Mouse (Mus musculus) midbrain, embryonic 13.5 days (tissue): ENCODE data around the gene Ptafr. TPM values are rescaled to one million over a fixed set of nuclear protein-coding genes. Genes with fewer than 3 reads are reported as not detected.

Source experiments
- ATAC-seq: fragments of 200-750 bp; cut with Nextera tagmentation; 2 replicates; pipeline ENCODE4 v1.8.0; 2017; ENCODE audit warnings: mild to moderate bottlenecking, moderate TSS enrichment, moderate library complexity
- H3K27ac ChIP-seq: fragments of 300-500 bp; sonication (generic); 2 replicates; pipeline ENCODE4 v1.5.1; 2015; ENCODE audit warnings: inconsistent platforms, mild to moderate bottlenecking, moderate library complexity
- H3K27me3 ChIP-seq: fragments of 300-500 bp; sonication (generic); 2 replicates; pipeline ENCODE4 v1.6.1; 2015; ENCODE audit warnings: mild to moderate bottlenecking, inconsistent platforms
- H3K36me3 ChIP-seq: fragments of 300-500 bp; sonication (generic); 2 replicates; pipeline ENCODE4 v1.6.1; 2015; ENCODE audit warnings: mild to moderate bottlenecking, inconsistent platforms
- H3K4me1 ChIP-seq: fragments of 300-500 bp; sonication (generic); replicated peaks from 2 replicates; pipeline ENCODE4 v1.6.1; 2015; ENCODE audit warnings: inconsistent platforms
- H3K4me2 ChIP-seq: fragments of 300-500 bp; sonication (generic); replicated peaks from 2 replicates; pipeline ENCODE4 v1.6.1; 2015; ENCODE audit warnings: moderate library complexity, mild to moderate bottlenecking, inconsistent platforms
- H3K4me3 ChIP-seq: fragments of 300-500 bp; sonication (generic); replicated peaks from 2 replicates; pipeline ENCODE4 v1.5.1; 2015; ENCODE audit warnings: mild to moderate bottlenecking, inconsistent platforms
- H3K9ac ChIP-seq: fragments of 300-500 bp; sonication (generic); replicated peaks from 2 replicates; pipeline ENCODE4 v1.6.1; 2015; ENCODE audit warnings: mild to moderate bottlenecking, inconsistent platforms
- H3K9me3 ChIP-seq: fragments of 300-500 bp; sonication (generic); 2 replicates; pipeline ENCODE4 v1.6.1; 2016; ENCODE audit warnings: mild to moderate bottlenecking, inconsistent platforms
- WGBS: fragments of 180-500 bp; shearing (Covaris S2); methylation state at CpG from one replicate; pipeline ENCODE4 v1.1.7; 2015; 5-methylcytosine and 5-hydroxymethylcytosine counted together
- polyA plus RNA-seq: library from polyadenylated mRNA; unstranded; fragments of >200 nt; fragmentation: Nextera tagmentation; extraction: Ambion mirVana; gene quantifications from 2 replicates; pipeline ENCODE4 v1.2.1, GENCODE M21; 2015

The Ptafr gene
- polyA plus RNA-seq, 1 experiment from 2014 or later: 0.51 TPM

DNA sequence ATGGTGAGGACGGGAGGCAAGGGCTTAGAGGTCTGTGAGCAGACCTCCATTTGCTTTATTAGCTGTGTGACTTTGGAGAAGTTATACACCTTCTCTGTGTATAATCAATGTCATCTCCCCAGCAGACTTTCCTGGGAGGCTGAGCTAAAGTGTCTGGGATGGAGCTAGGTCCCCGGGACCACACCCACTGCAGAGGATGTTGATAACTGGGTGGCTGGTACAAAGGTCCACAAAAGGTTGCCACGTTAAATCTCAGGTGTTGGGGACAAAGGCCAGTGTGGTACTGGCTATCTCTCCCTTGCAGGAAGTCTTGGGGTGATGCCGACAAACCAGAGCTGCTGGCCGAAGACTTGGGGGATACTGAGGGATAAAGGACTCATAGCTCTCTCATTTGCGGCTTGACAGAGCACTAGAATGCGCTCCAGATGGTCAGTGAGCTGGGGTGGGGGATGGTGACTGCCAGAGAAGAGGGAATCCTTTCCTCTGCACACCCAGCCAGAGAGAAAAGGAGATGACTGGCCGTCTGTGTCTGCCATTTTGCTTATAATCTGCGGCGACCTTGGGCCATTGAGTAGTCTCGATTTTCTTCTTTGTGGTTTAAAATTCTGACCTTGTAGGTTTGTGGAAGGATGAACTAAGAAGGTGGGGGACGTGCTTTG, 1.4 kb downstream of the Ptafr start:
- H3K36me3 ChIP-seq: no peaks in the 10 kb centered on the region
- no peaks in the 10 kb centered on the region for H3K27me3 ChIP-seq

DNA sequence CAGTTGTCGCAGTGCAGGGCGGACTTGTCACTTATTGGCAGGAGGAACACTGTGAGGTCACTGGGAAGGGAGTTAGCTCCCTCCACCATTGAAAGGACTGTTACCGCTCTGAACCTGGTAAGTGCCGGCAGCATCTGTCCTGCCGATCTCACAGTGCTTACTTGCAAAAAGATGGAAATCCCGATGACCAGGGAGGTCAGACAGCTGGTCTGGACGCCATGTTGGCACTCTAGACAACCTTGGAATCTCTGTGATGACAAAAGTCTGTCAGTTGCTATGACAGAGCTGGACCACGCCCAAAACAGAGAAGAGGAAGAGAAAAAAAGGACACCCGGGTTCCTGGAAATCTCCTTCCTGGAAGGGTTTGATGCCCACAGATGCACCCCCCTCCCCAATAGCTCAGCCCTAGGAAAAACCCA, 3.5 kb downstream of the Ptafr start:
- Histone ChIP-seq H3K4me1 (no peaks in the 10 kb centered on the region), H3K4me2 (no peak overlapping the region), H3K4me3 (no peak overlapping the region), H3K27me3 (no peaks in the 10 kb centered on the region), H3K9me3 (no peaks in the 10 kb centered on the region), H3K36me3 (no peaks in the 10 kb centered on the region), H3K27ac (no peak overlapping the region), H3K9ac (no peak overlapping the region)
- no peak for ATAC-seq
- 83% methylated on average over 9 of the region's 9 CpGs for WGBS

More for the DNA sequence above, 1.4 kb downstream of the Ptafr start:
- Histone ChIP-seq H3K9ac (no peak overlapping the region), H3K27ac (no peak overlapping the region), H3K4me2 (no peak overlapping the region), H3K4me3 (no peak overlapping the region), H3K9me3 (no peaks in the 10 kb centered on the region), H3K4me1 (no peaks in the 10 kb centered on the region)
- 84% methylated on average over 12 of the region's 12 CpGs for WGBS
- no peak for ATAC-seq

DNA sequence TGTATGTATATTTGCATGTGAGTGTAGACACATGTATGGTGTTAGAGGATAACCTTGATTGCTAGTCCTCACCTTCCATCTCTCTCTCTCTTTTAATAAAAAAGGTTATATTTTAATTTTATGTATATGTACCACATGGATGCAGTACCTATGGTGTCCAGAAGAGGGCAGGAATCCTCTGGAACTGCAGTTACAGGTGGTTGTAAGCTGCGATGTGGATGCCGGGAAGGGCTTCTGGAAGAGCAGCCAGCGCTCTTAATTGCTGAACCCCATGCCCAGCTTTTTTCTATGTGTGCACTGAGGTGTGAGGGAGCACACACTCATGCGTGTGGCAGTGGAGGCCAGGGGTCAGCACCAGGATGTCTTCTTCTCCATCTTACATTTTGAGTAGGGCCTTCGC, 5.2 kb downstream of the Ptafr start:
- H3K27ac ChIP-seq: no peak overlapping the region
- H3K36me3 ChIP-seq: no peaks in the 10 kb centered on the region
- no peak for ATAC-seq
- H3K4me3 ChIP-seq: no peak overlapping the region
- no peaks in the 10 kb centered on the region for H3K4me1 ChIP-seq
- 86% methylated on average over 5 of the region's 5 CpGs for WGBS
- H3K9ac ChIP-seq: no peak overlapping the region
- no peaks in the 10 kb centered on the region for H3K27me3 ChIP-seq
- no peaks in the 10 kb centered on the region for H3K9me3 ChIP-seq
- no peak overlapping the region for H3K4me2 ChIP-seq

- Histone ChIP-seq H3K4me2 (no peak overlapping the region), H3K36me3 (no peaks in the 10 kb centered on the region), H3K9me3 (no peaks in the 10 kb centered on the region), H3K9ac (no peak overlapping the region), H3K27me3 (no peaks in the 10 kb centered on the region), H3K27ac (no peak overlapping the region), H3K4me1 (no peaks in the 10 kb centered on the region), H3K4me3 (no peak overlapping the region)
- no peak for ATAC-seq
- 84% methylated on average over 9 of the region's 9 CpGs for WGBS
Measured at GRCm38 (mm10) chr4:132571190-132571589, 7.3 kb downstream of the Ptafr start.

DNA sequence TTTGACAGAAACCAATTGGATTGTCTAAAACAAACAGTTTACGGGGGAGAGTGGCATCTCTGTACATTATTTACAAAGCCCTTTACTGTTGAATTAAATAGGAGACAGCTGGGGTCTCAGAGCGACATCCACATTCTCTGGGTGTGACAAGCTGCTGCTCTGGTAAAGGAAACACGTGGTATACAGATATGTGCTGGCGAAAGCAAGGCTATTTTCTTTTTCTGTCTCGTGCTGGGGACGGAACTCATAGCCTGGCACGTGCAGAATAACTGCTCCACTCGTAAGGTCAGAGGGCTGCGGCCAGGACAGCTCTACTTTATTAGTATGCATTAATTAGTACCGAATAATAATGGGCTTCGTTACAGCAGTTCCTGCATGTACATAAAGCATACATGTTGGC, 9.5 kb downstream of the Ptafr start:
- H3K4me3 ChIP-seq: no peak overlapping the region
- H3K4me1 ChIP-seq: no peaks in the 10 kb centered on the region
- no peak overlapping the region for H3K4me2 ChIP-seq
- H3K27ac ChIP-seq: no peak overlapping the region
- ATAC-seq: no peak
- no peaks in the 10 kb centered on the region for H3K9me3 ChIP-seq
- no peaks in the 10 kb centered on the region for H3K27me3 ChIP-seq
- no peaks in the 10 kb centered on the region for H3K36me3 ChIP-seq
- 74% methylated on average over 11 of the region's 11 CpGs for WGBS
- no peak overlapping the region for H3K9ac ChIP-seq

DNA sequence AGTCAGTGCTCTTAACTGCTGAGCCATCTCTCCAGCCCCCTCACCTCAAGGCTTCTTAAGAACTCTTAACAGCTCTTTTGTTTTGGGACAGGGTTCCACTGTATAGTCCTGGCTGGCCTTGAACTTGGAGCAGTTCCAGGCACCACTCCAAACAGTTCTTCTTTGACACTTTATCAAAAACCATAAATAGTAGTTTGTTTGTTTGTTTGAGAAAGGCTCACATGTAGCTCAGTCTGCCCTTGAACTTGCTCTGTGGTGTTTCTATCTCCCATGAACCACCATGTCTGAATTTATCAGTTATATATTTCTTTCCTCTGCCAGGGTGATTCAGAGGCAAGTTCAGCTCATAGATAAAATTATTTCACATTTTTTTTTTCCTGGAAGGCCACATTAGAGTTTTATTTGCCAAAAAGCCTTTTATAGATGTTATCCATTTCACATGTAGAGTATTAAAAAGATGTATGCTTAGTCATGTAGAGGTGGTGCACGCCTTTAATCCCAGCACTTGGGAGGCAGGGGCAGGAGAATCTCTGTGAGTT, 11.0 kb downstream of the Ptafr start:
- Histone ChIP-seq H3K9ac (no peak overlapping the region), H3K36me3 (no peaks in the 10 kb centered on the region), H3K4me2 (no peak overlapping the region), H3K4me1 (no peaks in the 10 kb centered on the region), H3K27me3 (no peaks in the 10 kb centered on the region), H3K27ac (no peak overlapping the region), H3K4me3 (no peak overlapping the region), H3K9me3 (no peaks in the 10 kb centered on the region)
- 85% methylated on average over 1 of the region's 1 CpGs for WGBS
- no peak for ATAC-seq

DNA sequence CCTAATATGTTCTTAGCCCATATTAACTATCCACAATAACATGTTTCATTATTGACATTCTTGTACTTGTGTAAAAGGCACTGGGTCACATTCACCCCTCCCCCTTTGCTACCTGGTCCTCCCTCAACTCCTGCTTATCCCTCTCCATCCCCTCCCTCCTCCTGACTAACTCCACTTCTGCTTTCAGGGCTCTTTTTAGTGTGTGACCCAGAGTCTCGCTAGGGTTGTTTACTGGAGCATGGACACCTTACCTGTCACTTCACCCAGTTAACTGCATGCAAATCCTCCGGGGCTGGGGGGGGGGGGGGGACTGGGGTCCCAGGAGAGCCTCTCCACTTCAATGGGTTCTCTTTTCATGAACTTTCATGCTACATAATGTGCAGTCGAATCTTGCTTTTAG, 19.9 kb downstream of the Ptafr start:
- ATAC-seq: no peak
- Histone ChIP-seq H3K4me1 (no peaks in the 10 kb centered on the region), H3K36me3 (no peaks in the 10 kb centered on the region), H3K4me2 (no peak overlapping the region), H3K27ac (no peak overlapping the region), H3K9ac (no peak overlapping the region), H3K27me3 (no peaks in the 10 kb centered on the region), H3K4me3 (no peak overlapping the region), H3K9me3 (no peaks in the 10 kb centered on the region)
- WGBS: 62% methylated on average over 3 of the region's 3 CpGs

DNA sequence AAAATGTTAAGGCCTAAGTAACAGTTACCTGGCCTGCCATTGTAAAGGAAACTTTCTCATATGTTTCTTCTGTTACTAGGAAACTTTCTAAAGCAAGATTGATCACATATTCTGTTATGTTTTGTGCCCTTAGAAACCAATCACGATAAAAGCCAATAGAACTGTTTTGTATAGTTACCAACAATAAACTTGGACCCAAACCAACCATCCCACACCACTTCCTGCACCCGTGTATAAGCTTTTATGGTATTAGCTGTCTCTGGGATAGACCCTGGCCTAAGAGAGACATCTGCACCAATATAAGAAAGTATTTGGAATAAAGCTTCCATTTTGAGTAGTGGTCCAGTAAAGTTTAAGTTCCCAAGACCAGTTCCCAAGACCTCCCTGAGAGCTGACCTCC, 21.1 kb downstream of the Ptafr start:
- 83% methylated on average over 2 of the region's 2 CpGs for WGBS
- Histone ChIP-seq H3K36me3 (no peaks in the 10 kb centered on the region), H3K4me1 (no peaks in the 10 kb centered on the region), H3K27me3 (no peaks in the 10 kb centered on the region), H3K9ac (no peak overlapping the region), H3K4me2 (no peak overlapping the region), H3K9me3 (no peaks in the 10 kb centered on the region), H3K27ac (no peak overlapping the region), H3K4me3 (no peak overlapping the region)
- no peak for ATAC-seq

DNA sequence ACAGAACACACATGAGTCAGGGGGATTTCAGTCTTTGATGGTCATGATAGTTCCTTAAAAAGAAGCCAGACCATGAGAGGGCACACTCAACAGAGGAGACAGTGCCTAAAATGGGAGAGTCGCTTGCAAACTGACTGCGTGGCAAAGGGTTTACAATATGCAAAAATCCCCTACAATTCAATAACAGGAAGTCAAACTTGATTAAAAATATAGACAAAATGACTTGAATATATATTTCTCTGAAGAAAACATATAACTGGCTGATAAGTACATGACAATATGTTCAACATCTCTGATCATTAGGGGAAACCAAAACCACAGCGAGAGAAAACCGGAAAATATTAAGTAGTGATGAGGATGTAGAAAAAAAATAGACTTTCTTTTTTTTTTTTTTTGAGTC, 22.4 kb downstream of the Ptafr start:
- WGBS: 98% methylated on average over 4 of the region's 4 CpGs
- Histone ChIP-seq H3K4me1 (no peaks in the 10 kb centered on the region), H3K9ac (no peak overlapping the region), H3K9me3 (no peaks in the 10 kb centered on the region), H3K4me2 (no peak overlapping the region), H3K27me3 (no peaks in the 10 kb centered on the region), H3K4me3 (no peak overlapping the region), H3K27ac (no peak overlapping the region), H3K36me3 (no peaks in the 10 kb centered on the region)
- ATAC-seq: no peak

DNA sequence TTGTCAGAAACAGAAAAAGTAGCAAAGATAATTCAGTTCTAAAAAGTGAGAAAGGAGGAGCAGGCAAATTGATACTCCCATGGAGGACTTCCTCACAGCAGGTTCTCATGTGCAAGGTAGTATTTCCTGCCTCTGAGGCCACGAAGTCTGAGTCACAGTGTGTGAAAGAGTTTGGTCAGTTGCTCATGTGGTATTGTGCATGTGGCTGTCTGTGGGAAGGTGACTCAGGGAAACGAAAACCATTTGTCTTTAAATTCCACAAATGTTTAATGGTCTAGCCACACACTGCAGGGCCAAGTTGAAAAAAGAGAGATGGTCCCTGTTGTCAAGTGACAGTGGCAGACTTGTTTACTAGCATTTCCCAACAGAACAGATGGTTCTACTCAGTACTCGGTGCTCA, 24.6 kb downstream of the Ptafr start:
- Histone ChIP-seq H3K9ac (no peak overlapping the region), H3K9me3 (no peaks in the 10 kb centered on the region), H3K4me2 (no peak overlapping the region), H3K4me3 (no peak overlapping the region), H3K27me3 (no peaks in the 10 kb centered on the region), H3K4me1 (no peaks in the 10 kb centered on the region), H3K27ac (no peak overlapping the region), H3K36me3 (no peaks in the 10 kb centered on the region)
- WGBS: 84% methylated on average over 3 of the region's 3 CpGs
- no peak for ATAC-seq

- H3K36me3 ChIP-seq: no peaks in the 10 kb centered on the region
- 86% methylated on average over 10 of the region's 10 CpGs for WGBS
- no peak for ATAC-seq
- no peak overlapping the region for H3K4me3 ChIP-seq
- no peak overlapping the region for H3K27ac ChIP-seq
- no peak overlapping the region for H3K4me2 ChIP-seq
- no peak overlapping the region for H3K9ac ChIP-seq
- no peaks in the 10 kb centered on the region for H3K9me3 ChIP-seq
- H3K4me1 ChIP-seq: no peaks in the 10 kb centered on the region
- H3K27me3 ChIP-seq: no peaks in the 10 kb centered on the region
Measured at GRCm38 (mm10) chr4:132590642-132591041, 26.8 kb downstream of the Ptafr start.

DNA sequence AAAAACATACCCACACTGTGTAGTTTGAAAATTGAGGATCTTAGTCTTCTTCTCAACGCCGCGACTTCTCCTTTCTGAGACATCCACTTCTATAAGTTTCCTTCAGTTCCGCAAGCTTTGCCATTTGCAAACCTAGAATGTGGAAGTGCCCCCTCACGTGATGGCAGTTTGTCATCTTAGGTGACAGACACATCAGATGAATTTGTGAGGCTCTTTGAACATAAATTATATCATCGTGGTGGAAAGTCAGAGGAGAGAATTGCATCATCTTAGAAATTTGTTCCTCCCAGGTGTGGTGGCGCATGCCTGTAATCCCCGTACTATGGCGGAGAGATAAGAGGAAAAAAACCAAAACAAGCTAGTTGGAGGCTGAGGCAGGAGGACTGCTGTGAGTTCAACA, 29.1 kb downstream of the Ptafr start:
- no peaks in the 10 kb centered on the region for H3K9me3 ChIP-seq
- 92% methylated on average over 9 of the region's 9 CpGs for WGBS
- no peaks in the 10 kb centered on the region for H3K4me1 ChIP-seq
- H3K36me3 ChIP-seq: no peaks in the 10 kb centered on the region
- H3K27me3 ChIP-seq: no peaks in the 10 kb centered on the region
- no peak overlapping the region for H3K27ac ChIP-seq
- no peak overlapping the region for H3K4me2 ChIP-seq
- no peak for ATAC-seq
- H3K4me3 ChIP-seq: no peak overlapping the region
- H3K9ac ChIP-seq: no peak overlapping the region

DNA sequence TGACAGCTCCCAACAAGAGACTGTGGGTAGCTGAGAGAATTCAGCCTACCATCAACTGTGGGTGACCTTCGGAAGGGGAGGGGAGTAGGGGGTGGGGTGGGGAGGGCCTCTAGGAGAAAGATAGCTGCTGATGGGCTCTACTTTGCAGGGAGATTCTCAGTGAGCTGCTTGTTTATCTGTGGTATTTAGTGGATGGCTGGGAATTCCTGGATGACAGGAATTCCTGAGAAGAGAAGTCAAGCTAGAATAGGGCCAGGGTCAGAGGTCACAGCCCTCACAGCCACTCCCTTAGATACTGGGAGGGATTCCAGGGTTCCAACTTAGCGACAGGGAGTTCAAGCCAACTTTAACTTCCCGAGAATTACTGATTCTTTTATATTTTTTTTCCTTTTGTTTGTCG, 30.3 kb downstream of the Ptafr start:
- Histone ChIP-seq H3K27me3 (no peaks in the 10 kb centered on the region), H3K36me3 (no peaks in the 10 kb centered on the region), H3K27ac (no peak overlapping the region), H3K9ac (no peak overlapping the region), H3K4me3 (no peak overlapping the region), H3K9me3 (no peaks in the 10 kb centered on the region), H3K4me2 (no peak overlapping the region), H3K4me1 (no peaks in the 10 kb centered on the region)
- no peak for ATAC-seq
- 26% methylated on average over 4 of the region's 4 CpGs for WGBS
